Mouse (Mus musculus) CH12.LX (cell line): ENCODE data around the gene Cars. TPM values are rescaled to one million over a fixed set of nuclear protein-coding genes. Genes with fewer than 3 reads are reported as not detected.

ENCODE experiments used
- DNase-seq: peaks from one replicate; pipeline ENCODE4 v3.0.0-alpha.2; 2013; ENCODE audit errors: extremely low read depth
- H3K27ac ChIP-seq: 2 replicates; pipeline ENCODE4 v1.5.1; 2012; ENCODE audit warnings: low read depth, mild to moderate bottlenecking, control low read depth, moderate library complexity; ENCODE audit not compliant: insufficient read depth
- H3K27me3 ChIP-seq: replicated peaks from 2 replicates; pipeline ENCODE3; 2012; ENCODE audit warnings: inconsistent platforms
- H3K36me3 ChIP-seq, 2 experiments: replicated peaks in 1 of 2; 2 replicates each; pipeline versions ENCODE3 to v1.6.1; 2012; ENCODE audit warnings: inconsistent platforms in 1 of 2, low read length in 1 of 2, mild to moderate bottlenecking in 1 of 2, mixed read lengths in 1 of 2, moderate library complexity in 1 of 2; ENCODE audit not compliant: control insufficient read depth in 1 of 2, insufficient read depth in 1 of 2
- H3K4me1 ChIP-seq, 2 experiments: 2 replicates each; pipeline ENCODE4 v1.6.1; 2012; ENCODE audit warnings: inconsistent platforms in 1 of 2, moderate library complexity in 1 of 2; ENCODE audit not compliant: insufficient read depth in 2 of 2, control insufficient read depth in 1 of 2
- H3K4me2 ChIP-seq: 2 replicates; pipeline ENCODE4 v1.6.1; 2012; ENCODE audit warnings: low read depth, mild to moderate bottlenecking, control low read depth; ENCODE audit not compliant: poor library complexity, insufficient read depth, severe bottlenecking
- H3K4me3 ChIP-seq, 3 experiments: fragments of 150-350 bp in 1 of 3; sonication (generic) in 1 of 3; replicated peaks in 1 of 3; 2 replicates each; pipeline versions ENCODE3 to v1.5.1; 2011 to 2012; ENCODE audit warnings: low read depth in 2 of 3, low read length in 2 of 3, mild to moderate bottlenecking in 2 of 3, moderate library complexity in 2 of 3, control low read depth in 1 of 3, improper control_type of control experiment in 1 of 3, inconsistent platforms in 1 of 3, mixed read lengths in 1 of 3; ENCODE audit not compliant: poor library complexity in 1 of 3
- H3K79me2 ChIP-seq: replicated peaks from 2 replicates; pipeline ENCODE4 v1.6.1; 2012; ENCODE audit warnings: mild to moderate bottlenecking, moderate library complexity; ENCODE audit not compliant: control insufficient read depth, poor library complexity, insufficient read depth, severe bottlenecking; ENCODE audit errors: extremely low read depth
- H3K9ac ChIP-seq: 2 replicates; pipeline ENCODE4 v1.6.1; 2012; ENCODE audit warnings: low read depth, mild to moderate bottlenecking, control low read depth, moderate library complexity; ENCODE audit not compliant: insufficient read depth
- H3K9me3 ChIP-seq: replicated peaks from 2 replicates; pipeline ENCODE3; 2012; ENCODE audit warnings: low read length, inconsistent platforms, mixed read lengths
- CHD1 ChIP-seq: IDR thresholded peaks from 2 replicates; pipeline ENCODE4 v1.6.1; 2012; ENCODE audit warnings: low read depth, low read length, improper control_type of control experiment, inconsistent platforms
- CHD2 ChIP-seq: IDR thresholded peaks from 2 replicates; pipeline ENCODE4 v1.6.1; 2011; ENCODE audit warnings: low read length, improper control_type of control experiment
- E2F4 ChIP-seq: IDR thresholded peaks from 2 replicates; pipeline ENCODE4 v1.6.1; 2011; ENCODE audit warnings: low read depth, low read length, improper control_type of control experiment; ENCODE audit not compliant: insufficient replicate concordance
- ELF1 ChIP-seq: IDR thresholded peaks from 2 replicates; pipeline ENCODE4 v1.6.1; 2014; ENCODE audit warnings: low read depth, mild to moderate bottlenecking, inconsistent platforms, low read length, improper control_type of control experiment
- ETS1 ChIP-seq: conservative IDR thresholded peaks from 2 replicates; pipeline ENCODE4 v1.6.1; 2012; ENCODE audit warnings: low read depth, mild to moderate bottlenecking, inconsistent platforms, low read length, improper control_type of control experiment, moderate library complexity
- HCFC1 ChIP-seq: IDR thresholded peaks from 2 replicates; pipeline ENCODE4 v1.6.1; 2012; ENCODE audit warnings: low read depth, mild to moderate bottlenecking, inconsistent platforms, low read length, improper control_type of control experiment
- IRF4 ChIP-seq: IDR thresholded peaks from 2 replicates; pipeline ENCODE4 v1.6.1; 2014; ENCODE audit warnings: low read depth, mild to moderate bottlenecking, inconsistent platforms, low read length, improper control_type of control experiment
- KAT2A ChIP-seq: IDR thresholded peaks from 2 replicates; pipeline ENCODE4 v1.6.1; 2012; ENCODE audit warnings: low read length, improper control_type of control experiment, inconsistent platforms; ENCODE audit not compliant: insufficient replicate concordance
- MAX ChIP-seq: IDR thresholded peaks from 2 replicates; pipeline ENCODE4 v1.6.1; 2011; ENCODE audit warnings: low read length, improper control_type of control experiment
- MAZ ChIP-seq: IDR thresholded peaks from 2 replicates; pipeline ENCODE4 v1.6.1; 2012; ENCODE audit warnings: low read depth, mild to moderate bottlenecking, inconsistent platforms, low read length, improper control_type of control experiment, moderate library complexity
- MEF2A ChIP-seq: IDR thresholded peaks from 2 replicates; pipeline ENCODE4 v1.6.1; 2014; ENCODE audit warnings: low read depth, mild to moderate bottlenecking, inconsistent platforms, low read length, improper control_type of control experiment, borderline replicate concordance
- MXI1 ChIP-seq: IDR thresholded peaks from 2 replicates; pipeline ENCODE4 v1.6.1; 2011; ENCODE audit warnings: mild to moderate bottlenecking, low read depth, low read length, improper control_type of control experiment
- MYC ChIP-seq: IDR thresholded peaks from 2 replicates; pipeline ENCODE4 v1.6.1; 2011; ENCODE audit warnings: low read depth, mild to moderate bottlenecking, improper control_type of control experiment, low read length
- NELFE ChIP-seq: IDR thresholded peaks from 2 replicates; pipeline ENCODE4 v1.6.1; 2011; ENCODE audit warnings: low read depth, low read length, improper control_type of control experiment
- NRF1 ChIP-seq: IDR thresholded peaks from 2 replicates; pipeline ENCODE4 v1.6.1; 2014; ENCODE audit warnings: low read depth, mild to moderate bottlenecking, inconsistent platforms, low read length, improper control_type of control experiment, moderate library complexity
- POLR2A ChIP-seq: IDR thresholded peaks from 2 replicates; pipeline ENCODE4 v1.6.1; 2011; ENCODE audit warnings: low read depth, mild to moderate bottlenecking, improper control_type of control experiment, low read length
- POLR2AphosphoS2 ChIP-seq: IDR thresholded peaks from 2 replicates; pipeline ENCODE4 v1.6.1; 2011; ENCODE audit warnings: low read depth, low read length, improper control_type of control experiment
- RCOR1 ChIP-seq: conservative IDR thresholded peaks from 2 replicates; pipeline ENCODE4 v1.6.1; 2012; ENCODE audit warnings: low read depth, mild to moderate bottlenecking, inconsistent platforms, low read length, improper control_type of control experiment
- SIN3A ChIP-seq: IDR thresholded peaks from 2 replicates; pipeline ENCODE4 v1.6.1; 2012; ENCODE audit warnings: low read length, improper control_type of control experiment, inconsistent platforms
- SMC3 ChIP-seq: IDR thresholded peaks from 2 replicates; pipeline ENCODE4 v1.6.1; 2011; ENCODE audit warnings: low read depth, low read length, improper control_type of control experiment
- TBP ChIP-seq: conservative IDR thresholded peaks from 2 replicates; pipeline ENCODE4 v1.6.1; 2011; ENCODE audit warnings: low read depth, low read length, improper control_type of control experiment
- TCF12 ChIP-seq: IDR thresholded peaks from 2 replicates; pipeline ENCODE4 v1.6.1; 2014; ENCODE audit warnings: low read depth, mild to moderate bottlenecking, inconsistent platforms, low read length, improper control_type of control experiment
- USF2 ChIP-seq: conservative IDR thresholded peaks from 2 replicates; pipeline ENCODE4 v1.6.1; 2011; ENCODE audit warnings: low read depth, low read length, improper control_type of control experiment
- ZKSCAN1 ChIP-seq: IDR thresholded peaks from 2 replicates; pipeline ENCODE4 v1.6.1; 2012; ENCODE audit warnings: low read depth, inconsistent platforms, low read length, improper control_type of control experiment, borderline replicate concordance
- ZMIZ1 ChIP-seq: IDR thresholded peaks from 2 replicates; pipeline ENCODE4 v1.6.1; 2012; ENCODE audit warnings: low read depth, mild to moderate bottlenecking, inconsistent platforms, low read length, improper control_type of control experiment
- dilution Hi-C: fragments of 300-500 bp; cut with MboI; formaldehyde crosslinking; loops from 2 replicates; pipeline ENCODE4 v1.14.3; 2020; ENCODE audit warnings: low sequenced_read_pairs; ENCODE audit not compliant: extremely low pct_unique_long_range_greater_than_20kb, extremely low pct_ligation_motif_present
- in situ Hi-C: fragments of 300-500 bp; cut with MboI; formaldehyde crosslinking; loops from 3 replicates; pipeline ENCODE4 v1.14.3; 2019; ENCODE audit warnings: low sequenced_read_pairs, low pct_ligation_motif_present, low pct_unique_long_range_greater_than_20kb, mixed read lengths
- polyA plus RNA-seq: library from polyadenylated mRNA; unstranded; fragments of >175 nt; gene quantifications from 2 replicates; pipeline ENCODE4 v1.2.1, GENCODE M21; 2012; ENCODE audit warnings: low read depth; ENCODE audit not compliant: insufficient read length
- total RNA-seq, 2 experiments: library from RNA; depleted of rRNA; stranded (reverse); fragments of 300-350 nt in 1 of 2; fragments of >200 nt in 1 of 2; gene quantifications; 2 replicates each; pipeline ENCODE4 v1.2.3; 2012 to 2014

Gene Cars
- total RNA-seq (2012; rRNA removed): 162 and 222 TPM in 2 replicates
- total RNA-seq (2014; rRNA removed): 99.0 and 118 TPM in 2 replicates
- 170 and 184 TPM in 2 replicates for polyA plus RNA-seq

DNA sequence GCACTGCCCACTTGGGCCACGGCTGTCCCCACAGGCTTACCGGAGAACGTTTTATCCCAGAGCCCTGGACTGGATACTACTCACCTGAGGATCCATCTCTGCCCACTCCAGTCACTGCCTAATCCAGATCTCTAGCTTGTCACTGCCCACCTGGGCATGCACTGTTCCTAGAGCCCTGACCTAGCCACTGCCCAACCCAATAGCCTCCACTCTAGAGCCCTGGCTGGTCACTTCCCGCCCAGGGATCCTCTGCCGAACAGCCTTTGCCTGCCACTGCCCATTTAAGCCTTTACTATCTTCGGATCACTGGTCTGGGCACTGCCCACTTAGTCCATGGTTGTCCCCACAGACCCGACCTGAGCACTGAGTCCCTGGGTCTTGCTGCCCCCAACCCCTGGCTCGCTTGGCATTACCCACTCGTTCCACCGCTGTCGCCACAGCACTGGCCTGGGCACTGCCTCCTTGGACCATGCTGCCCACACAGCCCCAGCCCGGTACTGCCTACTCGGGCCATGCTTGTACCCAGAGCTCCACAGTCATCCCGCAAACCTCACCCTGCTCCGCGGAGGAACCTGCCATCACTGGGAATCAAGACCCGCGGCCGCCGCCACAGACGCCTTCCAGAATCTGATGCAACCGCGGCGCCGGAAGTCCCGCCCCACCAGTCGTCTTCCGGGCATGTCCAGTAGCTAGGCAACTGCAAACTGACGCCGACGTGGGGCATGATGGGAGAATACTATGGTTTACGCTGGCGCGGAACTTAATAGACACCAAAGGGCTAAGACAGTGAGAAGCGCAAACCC, at the start of gene Cars:
Gene Cars (minus strand): TSS at position 663 of the 803 bp plus-strand sequence.
- dilution Hi-C loops (no loop called here), in situ Hi-C loops (loop anchor here (5.0 kb wide), 2 partner anchors 93 to 163 kb away; no protein-coding TSS in a partner anchor)
- DNase-seq: peak; percentile 99
- Histone ChIP-seq H3K4me3 (peak within 1 kb of the TSS; percentile 75 to 100 (median 100)), H3K79me2 (peaks cover 53% of the 10 kb centered on the region), H3K27me3 (peaks cover 3% of the 10 kb centered on the region), H3K27ac (peak within 1 kb of the TSS; percentile 33), H3K36me3 (peaks cover 32 to 41% of the 10 kb centered on the region in 2 experiments), H3K4me1 (peaks cover 17 to 45% of the 10 kb centered on the region in 2 experiments), H3K9me3 (no peaks in the 10 kb centered on the region), H3K4me2 (peak within 1 kb of the TSS; percentile 91), H3K9ac (peak within 1 kb of the TSS; percentile 67)
- no peak for TF ChIP-seq RCOR1
- TF ChIP-seq MEF2A: peak; percentile 41; the same call in 1 of the 2 replicates
- TF ChIP-seq KAT2A: peak; percentile 48; the same call in 1 of the 2 replicates
- TF ChIP-seq SMC3: no peak
- peak; percentile 29; the same call in 1 of the 2 replicates for TF ChIP-seq MYC
- TF ChIP-seq POLR2A: peak; percentile 92
- TF ChIP-seq ZMIZ1: peak; percentile 87
- TF ChIP-seq ETS1: no peak
- TF ChIP-seq POLR2AphosphoS2: peak; percentile 91; the same call in 1 of the 2 replicates
- no peak for TF ChIP-seq E2F4
- 0 out of 2 replicates have a peak, but pooled peaks have one; percentile 50 for TF ChIP-seq MAZ
- TF ChIP-seq ELF1: peak; percentile 89
- TF ChIP-seq USF2: no peak
- peak; percentile 97 for TF ChIP-seq MXI1
- TF ChIP-seq HCFC1: peak; percentile 87
- TF ChIP-seq NELFE: peak; percentile 87
- no peak for TF ChIP-seq CHD2
- no peak for TF ChIP-seq ZKSCAN1
- peak; percentile 99 for TF ChIP-seq SIN3A
- peak; percentile 77; the same call in 1 of the 2 replicates for TF ChIP-seq MAX
- TF ChIP-seq TBP: 0 out of 2 replicates have a peak, but pooled peaks have one; percentile 43
- TF ChIP-seq CHD1: no peak
- TF ChIP-seq TCF12: peak; percentile 89
- peak; percentile 56 for TF ChIP-seq NRF1
- TF ChIP-seq IRF4: peak; percentile 40
